Mouse (Mus musculus) cerebellum, postnatal 14 days (tissue): Measurements from ENCODE around the gene Slc30a1.

ENCODE experiments used
- DNase-seq, 2 experiments: peaks; one replicate each; pipeline ENCODE4 v3.0.0; 2021; ENCODE audit warnings: mixed read lengths in 2 of 2

Slc30a1 gene

GRCm38 (mm10) chr1:191896806-191897552, 9.6 kb upstream of the Slc30a1 start:
- peak; percentile 36 to 37 for DNase-seq

- DNase-seq: peak in 1 of 2 experiments; percentile 45
Observed at GRCm38 (mm10) chr1:191905637-191906533, 682 bp upstream of the Slc30a1 start.

GRCm38 (mm10) chr1:191907431-191907810, 854 bp downstream of the Slc30a1 start:
- DNase-seq: peak; percentile 89 to 92

- DNase-seq: no peak
Observed at GRCm38 (mm10) chr1:191908906-191909305, 2.3 kb downstream of the Slc30a1 start.

- DNase-seq: no peak
Observed at GRCm38 (mm10) chr1:191909316-191909715, 2.7 kb downstream of the Slc30a1 start.

- no peak for DNase-seq
Observed at GRCm38 (mm10) chr1:191910646-191911045, 4.1 kb downstream of the Slc30a1 start.

- DNase-seq: no peak
Observed at GRCm38 (mm10) chr1:191911067-191911668, 4.6 kb downstream of the Slc30a1 start.

GRCm38 (mm10) chr1:191914647-191915046, 8.1 kb downstream of the Slc30a1 start:
- no peak for DNase-seq

GRCm38 (mm10) chr1:191915586-191915985, 9.0 kb downstream of the Slc30a1 start:
- no peak for DNase-seq

GRCm38 (mm10) chr1:191916876-191917275, 10.3 kb downstream of the Slc30a1 start:
- DNase-seq: no peak

- DNase-seq: no peak
Observed at GRCm38 (mm10) chr1:191919336-191919735, 12.8 kb downstream of the Slc30a1 start.

GRCm38 (mm10) chr1:191921701-191922100, 15.1 kb downstream of the Slc30a1 start:
- DNase-seq: no peak

GRCm38 (mm10) chr1:191925496-191925895, 18.9 kb downstream of the Slc30a1 start:
- peak in 1 of 2 experiments; percentile 27 for DNase-seq

- no peak for DNase-seq
Observed at GRCm38 (mm10) chr1:191926681-191927080, 20.1 kb downstream of the Slc30a1 start.

- no peak for DNase-seq
Observed at GRCm38 (mm10) chr1:191928345-191928744, 21.8 kb downstream of the Slc30a1 start.

- DNase-seq: no peak
Observed at GRCm38 (mm10) chr1:191929065-191929464, 22.5 kb downstream of the Slc30a1 start.

- no peak for DNase-seq
Observed at GRCm38 (mm10) chr1:191929897-191930524, 23.4 kb downstream of the Slc30a1 start.

GRCm38 (mm10) chr1:191930525-191931105, 24.0 kb downstream of the Slc30a1 start:
- DNase-seq: no peak

- no peak for DNase-seq
Observed at GRCm38 (mm10) chr1:191932286-191932985, 25.9 kb downstream of the Slc30a1 start.

- DNase-seq: no peak
Observed at GRCm38 (mm10) chr1:191932986-191933632, 26.5 kb downstream of the Slc30a1 start.

- no peak for DNase-seq
Observed at GRCm38 (mm10) chr1:191943638-191944037, 37.1 kb downstream of the Slc30a1 start.
